Mouse (Mus musculus) stomach, embryonic 16.5 days (tissue): Measurements from ENCODE around the gene Rasgef1c. TPM values are rescaled to one million over a fixed set of nuclear protein-coding genes. Genes with fewer than 3 reads are reported as not detected.

Experiments
- ATAC-seq: fragments of 200-750 bp; cut with Nextera tagmentation; 2 replicates; pipeline ENCODE4 v1.8.0; 2017; ENCODE audit warnings: moderate number of reproducible peaks, moderate TSS enrichment; ENCODE audit not compliant: insufficient read depth, low FRiP score
- H3K27ac ChIP-seq: fragments of 300-500 bp; sonication (generic); 2 replicates; pipeline ENCODE4 v1.5.1; 2014; ENCODE audit warnings: low read length
- H3K27me3 ChIP-seq: fragments of 300-500 bp; sonication (generic); 2 replicates; pipeline ENCODE4 v1.6.1; 2014; ENCODE audit warnings: low read length, control low read depth, mixed read lengths; ENCODE audit not compliant: control insufficient read depth, insufficient read depth
- H3K36me3 ChIP-seq: fragments of 300-500 bp; sonication (generic); 2 replicates; pipeline ENCODE4 v1.6.1; 2014; ENCODE audit warnings: low read length; ENCODE audit not compliant: control insufficient read depth, insufficient read depth
- H3K4me1 ChIP-seq: fragments of 300-500 bp; sonication (generic); 2 replicates; pipeline ENCODE4 v1.6.1; 2014; ENCODE audit warnings: low read length, control low read depth, mixed read lengths; ENCODE audit not compliant: control insufficient read depth, insufficient read depth
- H3K4me2 ChIP-seq: fragments of 300-500 bp; sonication (generic); 2 replicates; pipeline ENCODE4 v1.6.1; 2014; ENCODE audit warnings: low read depth, low read length, mixed read lengths
- H3K4me3 ChIP-seq: fragments of 300-500 bp; sonication (generic); replicated peaks from 2 replicates; pipeline ENCODE4 v1.5.1; 2014; ENCODE audit warnings: mild to moderate bottlenecking, low read length
- H3K9ac ChIP-seq: fragments of 300-500 bp; sonication (generic); 2 replicates; pipeline ENCODE4 v1.6.1; 2014; ENCODE audit warnings: low read length
- H3K9me3 ChIP-seq: fragments of 300-500 bp; sonication (generic); replicated peaks from 2 replicates; pipeline ENCODE4 v1.6.1; 2016; ENCODE audit warnings: low read length, control low read depth; ENCODE audit not compliant: control insufficient read depth
- WGBS: fragments of 180-500 bp; shearing (Covaris S2); extraction: QIAGEN DNeasy Blood & Tissue Kit; methylation state at CpG from one replicate; pipeline ENCODE4 v1.1.7; 2014; 5-methylcytosine and 5-hydroxymethylcytosine counted together
- polyA plus RNA-seq: library from polyadenylated mRNA; unstranded; fragments of >200 nt; fragmentation: Nextera tagmentation; extraction: Ambion mirVana; gene quantifications from 2 replicates; pipeline ENCODE4 v1.2.1, GENCODE M21; 2015

Rasgef1c gene
- polyA plus RNA-seq, 1 experiment from 2014 or later = 0.50 TPM

GRCm38 (mm10) chr11:49918521-49919180 is 17.0 kb downstream of the Rasgef1c start:
- no peaks in the 10 kb centered on the region for H3K36me3 ChIP-seq
- no peaks in the 10 kb centered on the region for H3K9me3 ChIP-seq
- no peak for ATAC-seq
- H3K9ac ChIP-seq = no peak overlapping the region
- H3K4me1 ChIP-seq = no peaks in the 10 kb centered on the region
- H3K4me2 ChIP-seq = no peak overlapping the region
- no peaks in the 10 kb centered on the region for H3K27me3 ChIP-seq
- 57% methylated on average over 15 of the region's 15 CpGs for WGBS
- H3K4me3 ChIP-seq = no peak overlapping the region
- H3K27ac ChIP-seq = no peak overlapping the region

GRCm38 (mm10) chr11:49919304-49919703 is 17.7 kb downstream of the Rasgef1c start:
- 80% methylated on average over 6 of the region's 6 CpGs for WGBS
- H3K9me3 ChIP-seq = no peaks in the 10 kb centered on the region
- no peak for ATAC-seq

DNA sequence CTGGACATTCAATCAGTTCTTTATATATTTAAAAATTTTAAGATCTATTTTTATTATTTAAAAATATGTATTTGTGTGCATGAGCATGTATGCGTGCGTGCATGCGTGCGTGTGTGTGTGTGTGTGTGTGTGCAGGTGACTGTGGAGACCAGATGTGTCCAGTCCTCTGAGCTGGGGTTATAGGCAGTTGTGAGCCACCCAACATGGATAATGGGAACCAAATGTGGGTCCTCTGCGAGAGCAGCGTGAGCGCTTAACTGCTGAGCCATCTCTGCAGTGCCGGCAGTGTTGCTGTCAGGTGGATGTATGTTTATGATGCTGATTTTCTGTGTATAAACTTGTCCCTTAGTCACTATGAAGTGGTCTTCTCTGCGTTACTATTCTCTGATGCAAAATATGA is 21.9 kb downstream of the Rasgef1c start:
- 79% methylated on average over 9 of the region's 9 CpGs for WGBS
- no peak for ATAC-seq
- H3K36me3 ChIP-seq = no peaks in the 10 kb centered on the region

More at GRCm38 (mm10) chr11:49919304-49919703, 17.7 kb downstream of the Rasgef1c start:
- no peak overlapping the region for H3K4me2 ChIP-seq
- H3K4me1 ChIP-seq = no peaks in the 10 kb centered on the region
- H3K9ac ChIP-seq = no peak overlapping the region
- H3K4me3 ChIP-seq = no peak overlapping the region
- H3K27ac ChIP-seq = no peak overlapping the region
- no peaks in the 10 kb centered on the region for H3K27me3 ChIP-seq
- no peaks in the 10 kb centered on the region for H3K36me3 ChIP-seq

DNA sequence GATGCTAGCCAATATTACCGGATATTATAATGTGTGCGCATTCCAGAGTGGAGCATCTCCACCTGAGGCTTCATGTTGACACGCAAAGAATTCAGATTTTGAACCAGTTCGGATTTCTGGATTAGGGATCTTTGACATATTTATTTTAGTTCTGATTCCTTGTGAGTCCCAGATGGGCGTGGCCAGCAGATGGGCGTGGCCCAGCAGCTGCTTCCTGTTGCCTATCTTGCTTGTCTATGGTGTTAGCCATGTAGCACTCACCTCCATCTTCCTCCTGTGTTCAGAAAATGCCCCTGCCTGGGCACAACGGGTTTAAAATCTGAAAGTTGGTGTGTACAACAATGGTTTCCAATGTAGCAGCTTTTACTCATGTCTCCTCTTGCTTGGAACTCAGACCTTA is 24.5 kb downstream of the Rasgef1c start:
- H3K4me2 ChIP-seq = no peak overlapping the region
- H3K27me3 ChIP-seq = no peaks in the 10 kb centered on the region
- no peak for ATAC-seq
- H3K36me3 ChIP-seq = no peaks in the 10 kb centered on the region
- no peaks in the 10 kb centered on the region for H3K9me3 ChIP-seq
- no peak overlapping the region for H3K4me3 ChIP-seq
- no peak overlapping the region for H3K27ac ChIP-seq
- 69% methylated on average over 7 of the region's 7 CpGs for WGBS
- H3K4me1 ChIP-seq = no peaks in the 10 kb centered on the region
- H3K9ac ChIP-seq = no peak overlapping the region

More for the DNA sequence above, 21.9 kb downstream of the Rasgef1c start:
- no peak overlapping the region for H3K9ac ChIP-seq
- no peaks in the 10 kb centered on the region for H3K9me3 ChIP-seq
- H3K4me1 ChIP-seq = no peaks in the 10 kb centered on the region
- no peak overlapping the region for H3K4me2 ChIP-seq
- no peaks in the 10 kb centered on the region for H3K27me3 ChIP-seq
- no peak overlapping the region for H3K27ac ChIP-seq
- no peak overlapping the region for H3K4me3 ChIP-seq

DNA sequence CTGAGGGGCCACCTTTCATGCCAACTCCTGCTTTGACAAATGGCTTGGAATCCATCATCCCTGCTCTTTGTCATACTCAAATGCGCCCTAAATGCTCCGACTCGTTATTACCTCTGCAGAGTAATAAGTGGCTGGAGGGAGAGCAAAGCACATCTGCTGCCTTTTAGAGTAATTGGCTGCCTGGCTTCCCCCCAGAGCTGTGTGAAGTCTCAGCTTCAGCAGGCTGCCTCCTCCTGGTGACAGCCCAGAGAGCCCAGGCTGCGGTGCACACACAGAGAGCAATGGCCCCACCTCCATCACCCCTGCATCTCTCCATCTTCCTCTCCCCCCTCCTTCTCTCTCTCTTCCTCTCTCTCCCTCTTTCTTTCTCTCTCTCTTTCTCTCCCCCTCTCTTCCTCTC is 25.5 kb downstream of the Rasgef1c start:
- Histone ChIP-seq H3K4me2 (0 out of 2 replicates have a peak overlapping the region, but pooled peaks have one; percentile 0), H3K4me3 (no peak overlapping the region), H3K27ac (no peak overlapping the region), H3K9ac (no peak overlapping the region), H3K4me1 (peaks cover 3% of the 10 kb centered on the region; the same call in 1 of the 2 replicates), H3K27me3 (no peaks in the 10 kb centered on the region), H3K9me3 (no peaks in the 10 kb centered on the region), H3K36me3 (no peaks in the 10 kb centered on the region)
- ATAC-seq = 0 out of 2 replicates have a peak, but pooled peaks have one; percentile 50
- WGBS = 11% methylated on average over 4 of the region's 4 CpGs

DNA sequence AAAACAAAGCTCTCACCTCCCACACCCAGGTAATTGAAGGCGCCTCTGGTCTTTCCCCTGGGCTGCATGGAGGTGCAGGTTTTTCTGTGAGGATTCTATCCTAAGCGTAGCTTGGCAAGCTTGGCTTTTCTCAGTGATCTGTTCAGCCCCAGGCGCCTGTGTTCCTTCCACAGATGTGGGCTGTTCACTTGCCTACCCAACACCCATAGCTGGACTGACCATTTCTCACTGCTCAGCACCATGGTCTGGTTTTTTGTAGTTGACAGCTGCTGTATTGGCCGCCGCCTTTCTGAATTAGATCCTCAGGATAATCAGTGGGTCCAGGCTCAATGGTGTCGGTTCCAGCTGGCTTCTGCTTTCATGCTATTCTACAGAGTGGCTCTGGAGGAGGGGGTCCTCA is 26.0 kb downstream of the Rasgef1c start:
- Histone ChIP-seq H3K36me3 (no peaks in the 10 kb centered on the region), H3K27me3 (no peaks in the 10 kb centered on the region), H3K4me1 (peaks cover 3% of the 10 kb centered on the region; the same call in 1 of the 2 replicates), H3K4me3 (no peak overlapping the region), H3K4me2 (no peak overlapping the region), H3K9ac (no peak overlapping the region), H3K27ac (no peak overlapping the region), H3K9me3 (no peaks in the 10 kb centered on the region)
- 43% methylated on average over 6 of the region's 6 CpGs for WGBS
- peak; percentile 66; the same call in 1 of the 2 replicates for ATAC-seq

DNA sequence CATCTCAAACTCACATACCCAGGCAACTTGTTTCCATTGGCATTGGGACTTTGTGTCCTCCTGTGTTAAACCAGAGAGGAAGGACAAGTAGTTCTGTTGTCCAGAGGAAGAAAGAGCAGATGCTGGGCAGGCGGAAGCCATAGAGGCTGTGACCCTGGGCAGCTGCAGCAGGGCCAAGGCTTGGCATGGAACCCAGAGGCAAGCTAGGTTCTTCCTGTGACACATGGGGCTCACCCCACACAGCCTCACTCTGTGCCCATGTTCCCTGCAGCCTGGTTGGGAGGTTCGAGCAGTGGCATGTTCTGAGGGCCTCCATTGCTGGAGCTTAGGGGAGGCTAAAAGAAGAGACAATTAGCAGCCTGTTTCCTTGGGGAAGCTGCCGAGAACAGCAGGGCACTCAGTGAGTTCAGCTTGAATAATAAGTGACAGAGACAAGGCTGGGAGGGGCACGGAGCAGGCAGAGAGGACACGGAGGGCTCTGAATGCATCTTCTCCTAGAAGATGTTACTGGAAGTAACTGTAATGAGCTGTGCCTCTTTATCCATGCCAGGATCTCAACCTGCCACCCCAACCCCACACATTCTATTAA is 29.5 kb downstream of the Rasgef1c start:
- no peaks in the 10 kb centered on the region for H3K36me3 ChIP-seq
- H3K9ac ChIP-seq = no peak overlapping the region
- no peaks in the 10 kb centered on the region for H3K27me3 ChIP-seq
- 42% methylated on average over 5 of the region's 5 CpGs for WGBS
- no peak overlapping the region for H3K4me3 ChIP-seq
- H3K9me3 ChIP-seq = no peaks in the 10 kb centered on the region
- ATAC-seq = no peak
- H3K27ac ChIP-seq = no peak overlapping the region
- peaks cover 3% of the 10 kb centered on the region; the same call in 1 of the 2 replicates for H3K4me1 ChIP-seq
- H3K4me2 ChIP-seq = no peak overlapping the region

DNA sequence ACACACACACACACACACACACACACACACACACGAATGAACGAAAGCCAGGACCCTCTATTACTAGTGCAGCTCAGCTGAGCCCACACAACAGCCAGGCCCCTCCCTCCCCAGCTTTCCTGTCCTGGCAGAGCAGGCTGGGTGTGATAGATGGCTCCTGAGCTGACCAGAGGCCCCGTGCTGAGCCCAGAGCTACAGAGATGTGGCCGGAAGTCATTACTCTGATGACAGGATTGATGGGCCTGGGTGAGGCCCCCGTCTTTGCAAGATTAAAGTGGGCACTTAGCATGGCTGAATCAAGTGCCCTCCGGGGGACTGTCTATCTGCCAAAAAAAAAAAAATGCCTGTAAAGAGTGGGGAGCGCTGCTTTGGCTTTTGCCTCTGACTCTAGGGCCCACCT is 30.2 kb downstream of the Rasgef1c start:
- 11% methylated on average over 7 of the region's 7 CpGs for WGBS
- Histone ChIP-seq H3K27me3 (no peaks in the 10 kb centered on the region), H3K4me3 (no peak overlapping the region), H3K4me1 (peaks cover 3% of the 10 kb centered on the region; the same call in 1 of the 2 replicates), H3K9ac (no peak overlapping the region), H3K9me3 (no peaks in the 10 kb centered on the region), H3K36me3 (no peaks in the 10 kb centered on the region), H3K4me2 (no peak overlapping the region), H3K27ac (no peak overlapping the region)
- peak; percentile 56; the same call in 1 of the 2 replicates for ATAC-seq

- H3K9me3 ChIP-seq = no peaks in the 10 kb centered on the region
- no peak overlapping the region for H3K4me2 ChIP-seq
- no peak overlapping the region for H3K4me3 ChIP-seq
- no peak overlapping the region for H3K9ac ChIP-seq
- peaks cover 3% of the 10 kb centered on the region; the same call in 1 of the 2 replicates for H3K4me1 ChIP-seq
- no peaks in the 10 kb centered on the region for H3K36me3 ChIP-seq
- no peak for ATAC-seq
- no peak overlapping the region for H3K27ac ChIP-seq
- 77% methylated on average over 1 of the region's 1 CpGs for WGBS
- no peaks in the 10 kb centered on the region for H3K27me3 ChIP-seq
These were observed 32.2 kb downstream of the Rasgef1c start for GRCm38 (mm10) chr11:49933811-49934210.
